Comparison of ENCODE assay signal across 8 mouse cellular contexts in the genomic region with DNA sequence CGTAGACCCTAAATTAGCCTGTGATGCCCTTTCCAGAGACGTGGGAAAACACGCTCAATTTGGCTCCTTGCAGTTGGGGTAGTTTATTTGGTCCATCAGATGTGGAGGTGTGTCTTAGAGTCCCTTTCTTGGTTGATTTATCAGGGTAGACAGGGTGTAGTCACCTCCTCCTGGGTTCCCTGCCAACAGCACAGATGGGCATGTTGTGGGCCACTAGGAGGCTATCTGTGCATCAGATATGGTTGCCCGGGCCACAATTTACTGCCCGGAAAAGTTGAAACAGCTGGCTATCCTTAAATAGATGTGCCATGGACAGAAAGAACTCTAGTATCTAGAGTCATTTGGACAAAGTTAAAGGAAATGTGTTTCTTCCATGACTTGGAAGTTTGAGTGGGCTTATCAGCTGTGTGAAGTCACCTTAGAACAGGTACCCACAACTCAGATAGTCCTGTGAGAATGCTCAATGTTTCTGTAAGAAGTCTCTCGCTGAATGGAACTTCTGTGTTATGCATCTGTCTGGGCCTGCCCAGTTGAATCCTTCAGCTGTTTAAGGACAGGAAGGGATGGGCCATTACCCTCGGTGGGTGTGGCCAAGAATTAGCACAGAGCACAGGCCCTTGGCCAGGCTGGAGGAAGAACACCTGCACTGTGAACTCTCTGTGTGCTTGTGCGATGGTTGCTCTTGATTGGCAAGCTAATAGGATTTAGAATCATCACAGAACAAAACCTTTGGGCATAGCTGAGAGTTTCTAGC. TPM values are rescaled to one million over a fixed set of nuclear protein-coding genes. Genes with fewer than 3 reads are reported as not detected.
DNase-seq lines count a peak whose midpoint lies in the region; ATAC-seq lines count a peak whose summit lies in the region.

No protein-coding gene starts in this region.

- H3K9ac ChIP-seq in hindbrain, embryonic 15.5 days = no peak overlapping the region
- H3K9ac ChIP-seq in lung, embryonic 16.5 days (ENCODE audit: low read length) = peak overlapping the region; percentile 91; the same call in 1 of the 2 replicates
- H3K9ac ChIP-seq in midbrain, embryonic 15.5 days = no peak overlapping the region

- peak; percentile 28 to 57 for DNase-seq in urinary bladder, postnatal 36 days (ENCODE audit: low spot score in 2 of 2)
- no peak for DNase-seq in urinary bladder, postnatal 25 days (ENCODE audit: low spot score)
- DNase-seq in embryo, embryonic 11 days = peak; percentile 36
- DNase-seq in left cerebral cortex, postnatal 14 days (ENCODE audit: low spot score in 2 of 2) = no peak
- DNase-seq in yolk sac, embryonic 10.5 days (ENCODE audit: low spot score) = no peak

- peak overlapping the region; percentile 69; the same call in 1 of the 2 replicates for H3K4me3 ChIP-seq in hindbrain, embryonic 15.5 days
- H3K4me3 ChIP-seq in lung, embryonic 16.5 days (ENCODE audit: low read length) = peak overlapping the region; percentile 92
- H3K4me3 ChIP-seq in midbrain, embryonic 15.5 days = no peak overlapping the region

- H3K9me3 ChIP-seq in hindbrain, embryonic 15.5 days = no peaks in the 10 kb centered on the region
- no peaks in the 10 kb centered on the region for H3K9me3 ChIP-seq in lung, embryonic 16.5 days (ENCODE audit: control insufficient read depth, low read length)
- no peaks in the 10 kb centered on the region for H3K9me3 ChIP-seq in midbrain, embryonic 15.5 days

- H3K4me1 ChIP-seq in hindbrain, embryonic 15.5 days (replicated peaks) = peaks cover 22% of the 10 kb centered on the region
- peaks cover 21% of the 10 kb centered on the region for H3K4me1 ChIP-seq in lung, embryonic 16.5 days (replicated peaks; ENCODE audit: control insufficient read depth, insufficient read depth, low read length)
- peaks cover 14% of the 10 kb centered on the region for H3K4me1 ChIP-seq in midbrain, embryonic 15.5 days

- no peak overlapping the region for H3K27ac ChIP-seq in hindbrain, embryonic 15.5 days (replicated peaks)
- peak overlapping the region; percentile 16; the same call in 1 of the 2 replicates for H3K27ac ChIP-seq in lung, embryonic 16.5 days (ENCODE audit: low read length)
- no peak overlapping the region for H3K27ac ChIP-seq in midbrain, embryonic 15.5 days

- intact Hi-C loops in left cerebral cortex, postnatal 14 days (cut with DNase I) = loop anchor here (5.0 kb wide), 3 partner anchors 67 to 178 kb away; a partner anchor contains a TSS

- peak overlapping the region; percentile 100 for H3K4me2 ChIP-seq in hindbrain, embryonic 15.5 days
- peak overlapping the region; percentile 82 for H3K4me2 ChIP-seq in lung, embryonic 16.5 days (ENCODE audit: low read depth, low read length)
- no peak overlapping the region for H3K4me2 ChIP-seq in midbrain, embryonic 15.5 days

- peaks cover 9% of the 10 kb centered on the region; the same call in 1 of the 2 replicates for H3K27me3 ChIP-seq in hindbrain, embryonic 15.5 days
- H3K27me3 ChIP-seq in lung, embryonic 16.5 days (ENCODE audit: control insufficient read depth, insufficient read depth, low read depth, low read length) = no peaks in the 10 kb centered on the region
- H3K27me3 ChIP-seq in midbrain, embryonic 15.5 days (replicated peaks) = 0 out of 2 replicates have a peak, but pooled peaks cover 11% of the 10 kb centered on the region

- ATAC-seq in hindbrain, embryonic 15.5 days (ENCODE audit: low FRiP score, low read depth) = no peak
- no peak for ATAC-seq in lung, embryonic 16.5 days (ENCODE audit: low read depth)
- no peak for ATAC-seq in midbrain, embryonic 15.5 days (replicated peaks)

- H3K36me3 ChIP-seq in hindbrain, embryonic 15.5 days = no peaks in the 10 kb centered on the region
- no peaks in the 10 kb centered on the region for H3K36me3 ChIP-seq in lung, embryonic 16.5 days (ENCODE audit: control insufficient read depth, insufficient read depth, low read length)
- no peaks in the 10 kb centered on the region for H3K36me3 ChIP-seq in midbrain, embryonic 15.5 days (replicated peaks)

- 75% methylated on average over 8 of the region's 8 CpGs for WGBS in hindbrain, embryonic 15.5 days
- WGBS in lung, embryonic 16.5 days = 59% methylated on average over 8 of the region's 8 CpGs
- WGBS in midbrain, embryonic 15.5 days = 79% methylated on average over 8 of the region's 8 CpGs

RNA-seq across cellular contexts. Expression of a gene that starts 2.3 kb away (rescaled TPM):
- 9.0 and 9.1 TPM in 2 replicates for polyA plus RNA-seq in hindbrain, embryonic 15.5 days (2015; fragmentation: Nextera tagmentation; extraction: Ambion mirVana)
- 46.2 and 50.1 TPM in 2 replicates for polyA plus RNA-seq in lung, embryonic 16.5 days (2015; fragmentation: Nextera tagmentation; extraction: Ambion mirVana)
- 10 to 100 TPM; 12.3 to 13.7 TPM for total RNA-seq in left cerebral cortex, postnatal 14 days (2021)
- 5.3 and 6.1 TPM in 2 replicates for polyA plus RNA-seq in midbrain, embryonic 15.5 days (2015; fragmentation: Nextera tagmentation; extraction: Ambion mirVana)

Comparison
In these comparisons a context has a peak if more than half of its experiments do, and no peak if none do; other contexts are left out.
1. DNase-seq: peak in urinary bladder, postnatal 36 days (2 of 2) and embryo, embryonic 11 days (single experiment); none in urinary bladder, postnatal 25 days (single experiment), left cerebral cortex, postnatal 14 days (0 of 2) and yolk sac, embryonic 10.5 days (single experiment).